Mouse (Mus musculus): ENCODE measurements around the gene Tspan31.

- TF ChIP-seq MAX (IDR thresholded peaks at IDR 0.05) (no peak), CTCF (IDR thresholded peaks at IDR 0.05; ENCODE audit: control insufficient read depth, insufficient read depth, insufficient read length) (no peak), CEBPB (IDR thresholded peaks at IDR 0.05; ENCODE audit: low read depth) (no peak), USF1 (IDR thresholded peaks at IDR 0.05; ENCODE audit: low read depth) (no peak), MYOG (IDR thresholded peaks at IDR 0.05; ENCODE audit: control insufficient read depth, extremely low read depth, insufficient read length) (no peak), MYOD1 (IDR thresholded peaks at IDR 0.05; ENCODE audit: control insufficient read depth, insufficient read length, low read depth) (no peak)
Observed at GRCm38 (mm10) chr10:127115068-127115467, 45.0 kb upstream of the Tspan31 start.
